Mouse (Mus musculus): Measurements from ENCODE around the gene Atp13a5. TPM values are rescaled to one million over a fixed set of nuclear protein-coding genes. Genes with fewer than 3 reads are reported as not detected.
A peak's percentile ranks its signal among the peaks of the same experiment; 100 is the strongest.

Gene Atp13a5
- 0.05 and 0.07 TPM in 2 replicates for polyA plus RNA-seq (2012; rRNA removed)

- WGBS = 26% methylated on average over 4 of the region's 4 CpGs
- DNase-seq = peak; percentile 19
- TF ChIP-seq POLR2A (IDR thresholded peaks at IDR 0.05; ENCODE audit: borderline replicate concordance, extremely low read depth, low read depth, low read length) = no peak
- no peak within 1 kb of the TSS for H3K4me3 ChIP-seq (replicated peaks; ENCODE audit: extremely low read depth, low read depth, low read length)
- no peaks in the 10 kb centered on the region for H3K4me1 ChIP-seq (ENCODE audit: control insufficient read depth, insufficient read depth, low read length)
Observed at GRCm38 (mm10) chr16:29378458-29378857, at the start of gene Atp13a5. Atp13a5 (minus strand) TSS chr16:29378732.

DNA sequence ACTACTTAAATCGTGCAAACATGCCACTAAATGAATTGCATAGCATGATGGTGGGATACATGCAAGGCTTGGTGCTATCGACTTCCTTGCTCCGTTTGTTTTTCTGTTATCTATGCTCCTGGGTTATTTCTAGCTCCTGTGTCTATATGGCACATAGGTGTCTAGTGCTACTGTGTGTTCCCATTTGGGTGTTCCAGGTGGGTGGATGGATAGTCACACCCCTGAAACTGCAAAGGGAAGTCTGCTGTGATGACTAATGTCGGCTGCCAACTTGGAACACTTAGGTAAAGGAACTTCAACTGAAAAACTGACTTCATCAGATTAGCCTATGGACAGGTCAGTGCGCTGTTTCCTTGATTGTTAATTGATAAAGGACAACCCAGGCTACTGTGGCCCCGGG lies 36.3 kb upstream of the Atp13a5 start:
- no peak for DNase-seq
- TF ChIP-seq CTCF (IDR thresholded peaks at IDR 0.05; ENCODE audit: insufficient read depth, low read length) = no peak
- TF ChIP-seq POLR2A (IDR thresholded peaks at IDR 0.05; ENCODE audit: borderline replicate concordance, extremely low read depth, low read depth, low read length) = no peak
- 76% methylated on average over 6 of the region's 6 CpGs for WGBS
- Histone ChIP-seq H3K4me1 (ENCODE audit: control insufficient read depth, insufficient read depth, low read length) (no peaks in the 10 kb centered on the region), H3K4me3 (replicated peaks; ENCODE audit: extremely low read depth, low read depth, low read length) (no peak overlapping the region)

GRCm38 (mm10) chr16:29407319-29407718 lies 28.8 kb upstream of the Atp13a5 start:
- Histone ChIP-seq H3K4me3 (replicated peaks; ENCODE audit: extremely low read depth, low read depth, low read length) (no peak overlapping the region), H3K4me1 (ENCODE audit: control insufficient read depth, insufficient read depth, low read length) (no peaks in the 10 kb centered on the region)
- TF ChIP-seq POLR2A (IDR thresholded peaks at IDR 0.05; ENCODE audit: borderline replicate concordance, extremely low read depth, low read depth, low read length) (no peak), CTCF (IDR thresholded peaks at IDR 0.05; ENCODE audit: insufficient read depth, low read length) (no peak)
- no peak for DNase-seq
- WGBS = 87% methylated on average over 10 of the region's 10 CpGs

GRCm38 (mm10) chr16:29399079-29399478 lies 20.5 kb upstream of the Atp13a5 start:
- 78% methylated on average over 2 of the region's 2 CpGs for WGBS
- no peak overlapping the region for H3K4me3 ChIP-seq (replicated peaks; ENCODE audit: extremely low read depth, low read depth, low read length)
- no peaks in the 10 kb centered on the region for H3K4me1 ChIP-seq (ENCODE audit: control insufficient read depth, insufficient read depth, low read length)
- no peak for DNase-seq
- TF ChIP-seq CTCF (IDR thresholded peaks at IDR 0.05; ENCODE audit: insufficient read depth, low read length) (no peak), POLR2A (IDR thresholded peaks at IDR 0.05; ENCODE audit: borderline replicate concordance, extremely low read depth, low read depth, low read length) (no peak)

DNA sequence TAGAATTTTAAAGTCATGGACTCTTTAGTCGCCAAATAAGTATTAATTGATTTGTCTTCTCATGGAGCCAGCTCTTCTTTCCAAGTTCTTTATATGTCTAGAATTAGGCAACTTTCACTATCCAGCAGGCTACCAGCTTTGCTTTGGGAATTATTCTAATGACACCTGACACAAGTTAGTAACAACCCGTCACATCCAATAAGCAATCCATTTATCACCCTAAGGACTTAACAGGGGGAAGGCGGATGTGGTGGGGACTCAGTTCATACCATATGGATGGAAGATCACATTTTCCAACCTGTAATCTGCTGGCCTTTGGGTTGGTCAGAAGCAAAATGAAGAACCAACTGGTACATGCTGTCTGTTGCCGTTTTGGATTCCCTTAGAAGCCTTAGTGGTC lies 6.2 kb upstream of the Atp13a5 start:
- Histone ChIP-seq H3K4me1 (ENCODE audit: control insufficient read depth, insufficient read depth, low read length) (no peaks in the 10 kb centered on the region), H3K4me3 (replicated peaks; ENCODE audit: extremely low read depth, low read depth, low read length) (no peak overlapping the region)
- no peak for DNase-seq
- TF ChIP-seq CTCF (IDR thresholded peaks at IDR 0.05; ENCODE audit: insufficient read depth, low read length) (no peak), POLR2A (IDR thresholded peaks at IDR 0.05; ENCODE audit: borderline replicate concordance, extremely low read depth, low read depth, low read length) (no peak)
- 86% methylated on average over 4 of the region's 4 CpGs for WGBS

GRCm38 (mm10) chr16:29374636-29375035 lies 3.9 kb downstream of the Atp13a5 start:
- WGBS = 79% methylated on average over 8 of the region's 8 CpGs
- TF ChIP-seq POLR2A (IDR thresholded peaks at IDR 0.05; ENCODE audit: borderline replicate concordance, extremely low read depth, low read depth, low read length) = no peak
- no peak for TF ChIP-seq CTCF (IDR thresholded peaks at IDR 0.05; ENCODE audit: insufficient read depth, low read length)
- Histone ChIP-seq H3K4me3 (replicated peaks; ENCODE audit: extremely low read depth, low read depth, low read length) (no peak overlapping the region), H3K4me1 (ENCODE audit: control insufficient read depth, insufficient read depth, low read length) (no peaks in the 10 kb centered on the region)
- no peak for DNase-seq

DNA sequence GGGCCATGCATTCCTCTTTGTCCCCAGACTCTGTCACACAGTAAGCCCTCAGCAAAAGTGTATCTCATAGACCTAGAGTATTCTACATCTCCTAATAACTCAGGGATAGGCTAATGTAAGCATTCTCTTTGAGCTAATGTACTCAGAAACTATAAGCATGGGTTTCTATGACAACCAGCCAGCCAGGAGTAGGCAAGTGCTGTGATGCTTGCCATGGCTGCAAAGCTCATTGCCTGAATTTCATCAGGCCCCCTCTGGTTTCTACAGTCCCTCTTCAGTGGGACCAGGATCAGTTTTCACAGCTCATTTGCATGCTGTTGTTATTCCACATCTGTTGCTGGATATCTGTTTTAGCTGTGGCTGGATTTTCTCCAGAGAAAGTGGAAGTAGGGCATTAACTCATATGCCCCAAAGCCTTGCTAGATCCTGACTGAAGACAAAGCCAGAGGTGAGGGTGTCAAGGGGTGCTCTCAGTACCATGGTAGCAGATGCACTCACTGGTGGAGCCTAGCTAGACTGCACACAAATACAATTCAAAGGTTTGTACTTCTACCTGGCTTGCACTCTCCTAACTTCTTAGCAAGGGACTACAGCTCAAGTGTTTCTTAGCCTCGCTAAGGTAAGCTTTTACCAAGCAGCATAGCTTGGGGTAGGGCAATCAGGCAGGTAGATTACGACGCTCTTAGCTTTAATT lies 47.0 kb downstream of the Atp13a5 start:
- TF ChIP-seq POLR2A (IDR thresholded peaks at IDR 0.05; ENCODE audit: borderline replicate concordance, extremely low read depth, low read depth, low read length) (no peak), CTCF (IDR thresholded peaks at IDR 0.05; ENCODE audit: insufficient read depth, low read length) (no peak)
- WGBS = 73% methylated on average over 3 of the region's 3 CpGs
- no peak for DNase-seq
- Histone ChIP-seq H3K4me1 (ENCODE audit: control insufficient read depth, insufficient read depth, low read length) (no peaks in the 10 kb centered on the region), H3K4me3 (replicated peaks; ENCODE audit: extremely low read depth, low read depth, low read length) (no peak overlapping the region)

DNA sequence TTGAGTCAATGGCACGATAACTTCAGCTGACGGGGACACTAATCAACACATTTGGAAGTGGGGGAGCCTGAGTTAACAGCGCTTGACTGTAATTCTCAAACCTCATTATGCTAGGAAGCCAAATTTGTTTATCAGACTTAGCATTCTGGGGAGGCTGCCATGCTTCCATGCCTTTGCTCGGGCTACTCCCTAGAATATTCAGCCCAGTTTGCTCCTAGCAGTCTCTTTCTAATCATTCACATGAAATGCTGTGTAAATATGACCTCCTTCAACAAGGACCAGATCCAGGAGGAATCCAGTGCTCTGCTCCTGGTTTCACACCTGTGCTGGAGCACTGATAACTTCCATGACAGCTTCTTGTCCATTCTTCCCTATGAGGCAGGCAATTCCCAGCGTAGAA lies 47.6 kb downstream of the Atp13a5 start:
- 58% methylated on average over 5 of the region's 5 CpGs for WGBS

DNA sequence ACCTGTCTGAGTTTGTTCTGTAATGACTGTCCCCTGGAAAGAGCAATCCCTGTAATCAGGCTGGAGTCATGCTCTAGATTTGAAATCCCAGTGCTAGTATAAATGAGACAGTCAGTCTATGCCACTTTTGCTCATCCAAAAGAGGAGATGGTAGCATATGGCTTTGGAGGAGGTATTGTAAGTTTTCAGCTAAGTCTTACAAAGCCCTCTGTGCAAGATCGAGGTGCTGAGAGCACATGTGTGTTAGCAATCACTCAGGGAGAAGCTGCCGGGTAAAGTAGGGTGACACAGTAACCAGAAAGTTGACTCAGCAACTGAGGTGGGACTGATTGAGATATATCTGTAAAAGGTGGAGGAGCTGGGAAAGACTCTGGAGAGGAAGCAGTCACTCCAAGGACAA lies 49.3 kb downstream of the Atp13a5 start:
- Histone ChIP-seq H3K4me3 (replicated peaks; ENCODE audit: extremely low read depth, low read depth, low read length) (no peak overlapping the region), H3K4me1 (ENCODE audit: control insufficient read depth, insufficient read depth, low read length) (no peaks in the 10 kb centered on the region)
- WGBS = 75% methylated on average over 2 of the region's 2 CpGs
- TF ChIP-seq CTCF (IDR thresholded peaks at IDR 0.05; ENCODE audit: insufficient read depth, low read length) = no peak
- no peak for TF ChIP-seq POLR2A (IDR thresholded peaks at IDR 0.05; ENCODE audit: borderline replicate concordance, extremely low read depth, low read depth, low read length)
- DNase-seq = no peak

More for the DNA sequence above, 47.6 kb downstream of the Atp13a5 start:
- Histone ChIP-seq H3K4me3 (replicated peaks; ENCODE audit: extremely low read depth, low read depth, low read length) (no peak overlapping the region), H3K4me1 (ENCODE audit: control insufficient read depth, insufficient read depth, low read length) (no peaks in the 10 kb centered on the region)
- no peak for TF ChIP-seq POLR2A (IDR thresholded peaks at IDR 0.05; ENCODE audit: borderline replicate concordance, extremely low read depth, low read depth, low read length)
- no peak for TF ChIP-seq CTCF (IDR thresholded peaks at IDR 0.05; ENCODE audit: insufficient read depth, low read length)
- DNase-seq = no peak

DNA sequence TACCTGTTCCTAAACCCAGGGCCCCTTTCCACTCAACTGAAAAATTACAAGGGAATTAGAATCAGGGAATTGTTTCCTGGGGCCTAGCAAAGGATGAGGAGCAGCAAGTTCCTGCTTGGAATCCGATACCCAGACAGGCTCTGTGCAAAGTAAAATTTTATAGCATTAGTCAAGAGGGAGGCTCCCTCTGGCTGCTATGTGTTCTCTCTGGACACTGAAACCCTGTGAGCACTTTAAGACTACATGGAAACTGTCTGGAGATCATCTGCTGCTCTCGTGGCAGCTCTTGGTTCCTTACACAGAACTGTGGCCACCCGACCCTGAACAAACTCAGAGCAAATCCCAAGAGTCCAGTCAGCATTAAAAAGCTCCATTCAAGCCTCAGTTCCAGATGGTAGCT lies 50.6 kb downstream of the Atp13a5 start:
- TF ChIP-seq POLR2A (IDR thresholded peaks at IDR 0.05; ENCODE audit: borderline replicate concordance, extremely low read depth, low read depth, low read length) (no peak), CTCF (IDR thresholded peaks at IDR 0.05; ENCODE audit: insufficient read depth, low read length) (no peak)
- H3K4me1 ChIP-seq (ENCODE audit: control insufficient read depth, insufficient read depth, low read length) = no peaks in the 10 kb centered on the region
- no peak for DNase-seq
- H3K4me3 ChIP-seq (replicated peaks; ENCODE audit: extremely low read depth, low read depth, low read length) = no peak overlapping the region
- WGBS = 73% methylated on average over 3 of the region's 3 CpGs
